Mouse (Mus musculus) right cerebral cortex, postnatal 4 days (tissue): ENCODE data around the gene Glb1l2.

ENCODE experiments used
- DNase-seq: peaks from one replicate; pipeline ENCODE4 v3.0.0-alpha.2; 2022

Gene Glb1l2

GRCm38 (mm10) chr9:26805935-26806666 lies at the start of gene Glb1l2:
Glb1l2 (minus strand) TSS chr9:26806468.
- DNase-seq = peak; percentile 87

- DNase-seq = no peak
These were observed 24.8 kb upstream of the Glb1l2 start for GRCm38 (mm10) chr9:26831089-26831488.

GRCm38 (mm10) chr9:26819942-26820341 lies 13.7 kb upstream of the Glb1l2 start:
- no peak for DNase-seq

GRCm38 (mm10) chr9:26808735-26809134 lies 2.5 kb upstream of the Glb1l2 start:
- no peak for DNase-seq

- DNase-seq = no peak
These were observed 1.9 kb downstream of the Glb1l2 start for GRCm38 (mm10) chr9:26804321-26804720.

- no peak for DNase-seq
These were observed 5.9 kb downstream of the Glb1l2 start for GRCm38 (mm10) chr9:26800357-26800756.

GRCm38 (mm10) chr9:26798731-26799130 lies 7.5 kb downstream of the Glb1l2 start:
- DNase-seq = no peak

GRCm38 (mm10) chr9:26798205-26798604 lies 8.1 kb downstream of the Glb1l2 start:
- no peak for DNase-seq

GRCm38 (mm10) chr9:26792829-26793228 lies 13.4 kb downstream of the Glb1l2 start:
- no peak for DNase-seq

- DNase-seq = no peak
These were observed 22.8 kb downstream of the Glb1l2 start for GRCm38 (mm10) chr9:26783414-26783975.

GRCm38 (mm10) chr9:26778421-26778820 lies 27.8 kb downstream of the Glb1l2 start:
- DNase-seq = no peak

- no peak for DNase-seq
These were observed 30.0 kb downstream of the Glb1l2 start for GRCm38 (mm10) chr9:26776122-26776902.

GRCm38 (mm10) chr9:26775700-26776099 lies 30.6 kb downstream of the Glb1l2 start:
- DNase-seq = no peak

- no peak for DNase-seq
These were observed 38.1 kb downstream of the Glb1l2 start for GRCm38 (mm10) chr9:26768181-26768580.

GRCm38 (mm10) chr9:26762477-26762876 lies 43.8 kb downstream of the Glb1l2 start:
- DNase-seq = no peak

- no peak for DNase-seq
These were observed 45.7 kb downstream of the Glb1l2 start for GRCm38 (mm10) chr9:26760576-26760975.

GRCm38 (mm10) chr9:26760081-26760480 lies 46.2 kb downstream of the Glb1l2 start:
- DNase-seq = peak; percentile 65

- no peak for DNase-seq
These were observed 57.4 kb downstream of the Glb1l2 start for GRCm38 (mm10) chr9:26748893-26749292.

- DNase-seq = no peak
These were observed 59.1 kb downstream of the Glb1l2 start for GRCm38 (mm10) chr9:26747121-26747520.

GRCm38 (mm10) chr9:26742817-26743216 lies 63.5 kb downstream of the Glb1l2 start:
- DNase-seq = peak; percentile 43

GRCm38 (mm10) chr9:26737116-26737515 lies 69.2 kb downstream of the Glb1l2 start:
- no peak for DNase-seq

- peak; percentile 61 for DNase-seq
These were observed 72.3 kb downstream of the Glb1l2 start for GRCm38 (mm10) chr9:26733986-26734385.

GRCm38 (mm10) chr9:26733206-26733891 lies 72.9 kb downstream of the Glb1l2 start, which contains the start of gene B3gat1:
B3gat1 (plus strand) TSS chr9:26733728.
- peak; percentile 82 for DNase-seq
